Mouse (Mus musculus) hindbrain, embryonic 14.5 days (tissue): ENCODE results near the gene Vmn2r70. TPM values are rescaled to one million over a fixed set of nuclear protein-coding genes. Genes with fewer than 3 reads are reported as not detected.

Experiments used
- ATAC-seq: fragments of 200-750 bp; cut with Nextera tagmentation; 2 replicates; pipeline ENCODE4 v1.8.0; 2017; ENCODE audit warnings: moderate number of reproducible peaks, mild to moderate bottlenecking, moderate TSS enrichment, moderate library complexity; ENCODE audit not compliant: low FRiP score
- DNase-seq: peaks from one replicate; pipeline ENCODE4 v3.0.0-alpha.2; 2015; ENCODE audit warnings: low spot score
- H3K27ac ChIP-seq: fragments of 300-500 bp; sonication (generic); 2 replicates; pipeline ENCODE4 v1.5.1; 2014; ENCODE audit warnings: mild to moderate bottlenecking, moderate library complexity
- H3K27me3 ChIP-seq: fragments of 300-500 bp; sonication (generic); 2 replicates; pipeline ENCODE4 v1.6.1; 2014; ENCODE audit warnings: mild to moderate bottlenecking, low read length, mixed read lengths; ENCODE audit not compliant: control insufficient read depth, insufficient read depth
- H3K36me3 ChIP-seq: fragments of 300-500 bp; sonication (generic); replicated peaks from 2 replicates; pipeline ENCODE4 v1.6.1; 2014; ENCODE audit not compliant: control insufficient read depth, insufficient read depth
- H3K4me1 ChIP-seq: fragments of 300-500 bp; sonication (generic); replicated peaks from 2 replicates; pipeline ENCODE4 v1.6.1; 2014; ENCODE audit warnings: antibody characterized with exemption, low read length, mixed read lengths; ENCODE audit not compliant: control insufficient read depth, insufficient read depth
- H3K4me2 ChIP-seq: fragments of 300-500 bp; sonication (generic); replicated peaks from 2 replicates; pipeline ENCODE4 v1.6.1; 2014; ENCODE audit warnings: mild to moderate bottlenecking, moderate library complexity
- H3K4me3 ChIP-seq: fragments of 300-500 bp; sonication (generic); replicated peaks from 2 replicates; pipeline ENCODE4 v1.5.1; 2014; ENCODE audit warnings: mild to moderate bottlenecking, low read length
- H3K9ac ChIP-seq: fragments of 300-500 bp; sonication (generic); 2 replicates; pipeline ENCODE4 v1.6.1; 2014
- H3K9me3 ChIP-seq: fragments of 300-500 bp; sonication (generic); 2 replicates; pipeline ENCODE4 v1.6.1; 2016; ENCODE audit warnings: low read length; ENCODE audit not compliant: control insufficient read depth
- WGBS: fragments of 180-500 bp; shearing (Covaris S2); extraction: QIAGEN DNeasy Blood & Tissue Kit; methylation state at CpG from one replicate; pipeline ENCODE4 v1.1.7; 2014; 5-methylcytosine and 5-hydroxymethylcytosine counted together
- polyA plus RNA-seq: library from polyadenylated mRNA; unstranded; fragments of >200 nt; fragmentation: Nextera tagmentation; extraction: Ambion mirVana; gene quantifications from 2 replicates; pipeline ENCODE4 v1.2.1, GENCODE M21; 2014

Vmn2r70 gene
- polyA plus RNA-seq: not detected in 2 replicates

DNA sequence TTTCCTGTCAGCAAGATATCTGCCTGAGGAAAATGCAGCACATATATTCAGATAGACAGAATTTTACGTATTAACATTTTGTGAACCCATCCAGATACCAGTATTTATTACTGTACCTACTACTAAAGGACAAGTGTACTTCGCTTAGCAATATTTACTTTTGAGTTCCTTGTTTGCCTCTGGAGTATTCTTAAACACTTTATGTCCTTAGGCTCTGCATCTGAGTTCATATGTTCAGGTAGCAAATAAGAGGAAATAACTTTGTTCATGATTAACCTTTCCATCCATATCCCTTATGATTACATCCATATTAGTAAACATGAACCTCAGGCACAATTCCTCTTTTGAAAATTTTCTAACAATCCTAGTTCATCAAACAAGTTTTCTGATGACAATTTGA lies at the start of gene Vmn2r70:
Gene Vmn2r70, minus strand, starts transcription at position 101 of the 400 bp plus-strand sequence.
- Histone ChIP-seq H3K4me2 (no peak within 1 kb of the TSS), H3K4me3 (no peak within 1 kb of the TSS), H3K9me3 (no peaks in the 10 kb centered on the region), H3K4me1 (no peaks in the 10 kb centered on the region), H3K27ac (no peak within 1 kb of the TSS), H3K36me3 (no peaks in the 10 kb centered on the region), H3K27me3 (no peaks in the 10 kb centered on the region), H3K9ac (no peak within 1 kb of the TSS)
- DNase-seq: no peak
- WGBS: 83% methylated on average over 2 of the region's 2 CpGs
- no peak for ATAC-seq

DNA sequence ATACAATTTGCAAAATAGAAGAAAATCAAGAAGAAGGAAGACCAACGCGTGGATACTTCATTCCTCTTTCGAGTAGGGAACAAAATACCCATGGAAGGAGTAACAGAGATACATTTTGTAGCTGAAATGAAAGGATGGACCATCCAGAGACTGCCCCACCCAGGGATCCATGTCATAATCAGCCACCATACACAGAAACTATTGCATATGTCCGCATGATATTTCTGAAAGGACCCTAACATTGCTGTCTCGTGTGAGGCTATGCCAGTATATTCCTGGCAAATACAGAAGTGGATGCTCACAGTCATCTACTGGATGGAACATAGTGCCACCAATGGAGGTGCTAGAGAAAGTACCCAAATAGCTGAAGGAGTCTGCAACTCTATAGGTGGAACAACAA lies 6.2 kb downstream of the Vmn2r70 start, which contains the start of gene Vmn2r71:
Gene Vmn2r71, plus strand, starts transcription at position 301 of the 400 bp plus-strand sequence.
- no peaks in the 10 kb centered on the region for H3K36me3 ChIP-seq
- no peak within 1 kb of the TSS for H3K4me3 ChIP-seq
- H3K27ac ChIP-seq: no peak within 1 kb of the TSS
- no peak within 1 kb of the TSS for H3K4me2 ChIP-seq
- 0 out of 2 replicates have a peak, but pooled peaks cover 4% of the 10 kb centered on the region for H3K9me3 ChIP-seq
- no peak for ATAC-seq
- no peak for DNase-seq
- H3K4me1 ChIP-seq: no peaks in the 10 kb centered on the region
- H3K27me3 ChIP-seq: no peaks in the 10 kb centered on the region
- H3K9ac ChIP-seq: no peak within 1 kb of the TSS
- 80% methylated on average over 5 of the region's 5 CpGs for WGBS

DNA sequence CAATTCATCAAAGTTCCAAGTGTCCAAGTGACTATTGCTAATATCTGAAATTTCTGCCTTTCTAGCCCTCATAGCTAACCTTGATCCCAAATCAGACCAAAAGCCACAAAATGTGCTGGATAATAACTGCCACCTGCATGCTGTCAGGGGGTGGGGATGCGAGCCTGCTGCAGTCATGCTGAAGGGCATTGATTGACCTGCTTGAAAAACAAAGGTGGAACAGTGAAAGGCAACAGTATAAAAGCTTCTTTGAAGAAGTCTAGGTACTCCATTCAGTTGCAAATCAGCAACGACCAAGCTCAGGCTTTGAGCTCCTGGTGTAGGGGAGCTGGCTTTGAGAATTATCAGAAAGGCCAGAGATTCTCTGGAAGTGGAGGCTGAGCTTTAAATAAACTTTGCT lies 25.9 kb downstream of the Vmn2r70 start:
- H3K27ac ChIP-seq: no peak overlapping the region
- no peak overlapping the region for H3K4me2 ChIP-seq
- no peaks in the 10 kb centered on the region for H3K36me3 ChIP-seq
- no peak overlapping the region for H3K9ac ChIP-seq
- peaks cover 17% of the 10 kb centered on the region for H3K9me3 ChIP-seq
- ATAC-seq: no peak
- H3K4me1 ChIP-seq: no peaks in the 10 kb centered on the region
- no peak for DNase-seq
- H3K27me3 ChIP-seq: no peaks in the 10 kb centered on the region
- WGBS: 56% methylated on average over 2 of the region's 2 CpGs
- H3K4me3 ChIP-seq: no peak overlapping the region

DNA sequence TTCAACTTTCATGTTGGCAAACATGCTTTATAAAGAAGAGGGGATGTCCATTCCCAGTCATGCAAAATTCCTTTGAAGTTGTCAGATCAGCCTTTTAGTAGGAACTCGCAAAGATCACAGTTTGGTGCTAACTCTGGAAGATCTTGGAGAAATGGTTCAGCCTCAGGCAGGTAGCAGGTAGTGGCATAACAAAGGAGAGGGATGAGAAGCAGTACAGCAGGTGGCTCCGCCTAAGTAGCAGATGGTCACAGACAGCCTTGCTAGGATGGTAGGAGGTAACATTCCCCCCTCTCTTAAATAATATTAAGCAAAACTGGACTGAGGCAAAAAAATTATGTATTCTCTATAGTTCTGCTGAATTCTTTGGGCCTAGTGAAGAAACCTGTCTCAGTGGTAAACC lies 26.9 kb downstream of the Vmn2r70 start:
- WGBS: 86% methylated on average over 2 of the region's 2 CpGs
- ATAC-seq (no peak), DNase-seq (no peak)
- no peak overlapping the region for H3K27ac ChIP-seq
- no peak overlapping the region for H3K4me2 ChIP-seq
- no peak overlapping the region for H3K4me3 ChIP-seq
- peaks cover 17% of the 10 kb centered on the region for H3K9me3 ChIP-seq
- no peaks in the 10 kb centered on the region for H3K4me1 ChIP-seq
- no peak overlapping the region for H3K9ac ChIP-seq
- no peaks in the 10 kb centered on the region for H3K36me3 ChIP-seq
- H3K27me3 ChIP-seq: no peaks in the 10 kb centered on the region

Other genes with a start within 250 kb of the Vmn2r70 start
- gene Vmn2r69, start 153.3 kb downstream of the Vmn2r70 start, polyA plus RNA-seq: not detected in 2 replicates
- gene Vmn2r71, start 6.1 kb downstream of the Vmn2r70 start, polyA plus RNA-seq: not detected in 2 replicates
- gene Vmn2r72, start 185.9 kb upstream of the Vmn2r70 start, polyA plus RNA-seq: not detected in 2 replicates